Mouse (Mus musculus) brain, adult 2 months (tissue): ENCODE measurements at regions not wholly inside any gene's neighbourhood (a gene's known extent, or its start where the extent isn't known, plus 50 kb on each side); places are given as distances from the start of the nearest gene placed in this dataset.

ENCODE experiments used
- DNase-seq: peaks from one replicate; pipeline ENCODE4 v3.0.0; 2011; ENCODE audit warnings: low read depth, low spot score

DNA sequence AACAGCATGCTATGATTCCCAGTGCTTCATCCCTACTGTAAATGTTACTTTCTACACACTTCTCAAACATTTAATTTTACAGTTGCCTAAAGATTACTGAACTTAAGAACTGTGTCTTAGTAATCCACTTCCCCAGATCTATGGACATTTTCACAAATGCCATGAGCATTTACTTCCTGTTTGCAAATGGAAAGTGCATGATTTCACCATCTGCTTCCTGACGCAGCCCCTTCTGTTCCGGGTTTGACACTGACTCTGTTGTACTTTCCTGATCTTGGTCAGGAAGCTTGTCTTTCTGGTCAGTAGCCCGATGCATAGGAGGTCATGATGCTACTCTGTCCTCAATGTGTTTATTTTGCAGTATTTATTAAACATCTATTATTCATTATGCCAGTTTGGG is 493.5 kb downstream of the Htr1b start:
- DNase-seq = no peak

DNA sequence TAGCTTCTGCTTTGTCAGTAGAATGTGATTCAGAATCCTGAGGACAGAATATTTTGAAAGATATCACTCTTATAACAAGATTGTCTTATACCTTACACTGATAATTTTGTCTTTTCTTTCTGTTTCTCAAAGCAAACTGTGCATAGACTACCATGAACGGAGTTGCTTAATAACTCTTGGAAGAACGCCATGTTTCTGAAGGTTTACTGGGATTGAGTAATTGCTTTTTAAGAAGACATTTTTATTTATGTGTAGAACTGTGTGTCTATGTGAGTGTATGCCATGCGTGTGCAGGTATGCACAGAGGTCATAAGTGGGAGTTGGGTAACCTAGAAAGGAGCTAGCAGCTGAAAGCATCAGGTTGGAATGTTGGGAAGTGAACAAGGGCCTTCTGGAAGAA is 497.3 kb downstream of the Htr1b start:
- DNase-seq = peak; percentile 3

- no peak for DNase-seq
Observed at GRCm38 (mm10) chr9:81113044-81113443, 520.6 kb downstream of the Htr1b start.

DNA sequence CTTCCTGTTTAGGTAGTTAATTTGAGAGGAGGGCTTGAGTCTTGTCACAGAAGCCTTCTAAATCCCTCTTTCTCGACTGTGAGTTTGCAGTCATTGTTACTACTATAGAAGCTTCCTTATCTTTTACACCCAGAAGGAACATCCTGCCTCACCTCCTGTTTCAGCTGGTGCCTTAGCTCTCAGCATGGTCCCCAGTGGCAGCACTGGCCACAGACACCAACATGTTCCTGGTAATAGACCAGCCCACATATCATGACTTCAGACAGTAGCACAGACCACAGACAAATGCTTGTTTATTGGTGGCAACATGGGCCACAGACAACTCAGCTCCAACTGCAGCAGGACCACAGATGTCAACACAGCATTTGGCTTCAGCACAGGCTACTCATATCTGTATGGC is 560.4 kb downstream of the Htr1b start:
- DNase-seq = no peak

DNA sequence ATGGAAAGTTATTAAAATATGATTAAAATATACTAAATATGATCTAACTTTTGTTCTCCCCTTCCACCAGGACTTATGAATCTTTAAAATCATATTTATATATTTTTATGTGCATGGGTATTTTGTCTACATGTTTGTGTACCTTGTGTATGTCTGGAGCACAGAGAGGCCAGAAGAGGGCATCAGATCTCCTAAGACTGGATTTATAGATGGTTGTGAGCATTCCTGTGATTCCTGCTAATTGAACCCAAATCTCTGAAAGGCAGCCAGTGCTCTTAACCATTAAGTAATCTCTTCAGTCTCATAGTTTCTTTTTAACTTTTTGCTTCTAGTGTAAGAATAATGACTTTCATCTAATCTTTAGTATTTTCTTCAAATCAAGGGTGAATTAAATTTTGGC is 577.2 kb upstream of the Impg1 start:
- peak; percentile 9 for DNase-seq

DNA sequence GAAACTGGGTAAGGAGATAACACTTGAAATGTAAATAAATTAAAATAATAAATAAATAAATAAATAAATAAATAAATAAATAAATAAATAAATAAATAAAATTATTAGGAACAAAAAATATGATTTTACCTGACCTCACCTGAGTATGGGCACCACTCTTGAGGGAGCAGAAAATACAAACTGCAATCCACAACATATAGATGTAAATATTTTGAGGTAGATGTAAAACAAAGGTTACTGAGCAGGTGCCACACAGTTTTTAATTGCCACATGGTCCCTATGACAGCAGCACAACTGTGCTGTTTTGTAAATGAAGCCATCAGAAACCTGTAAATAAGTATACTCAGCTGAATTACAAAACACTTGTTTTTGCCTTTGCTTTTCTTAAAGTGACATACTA is 576.7 kb upstream of the Impg1 start:
- no peak for DNase-seq
